Mouse (Mus musculus) cerebellum, postnatal 4 days (tissue): ENCODE measurements around the gene Apold1.

Experiments used
- DNase-seq, 2 experiments: peaks; one replicate each; pipeline ENCODE4 v3.0.0; 2022; ENCODE audit warnings: low spot score in 2 of 2, mixed read lengths in 1 of 2

Apold1 gene

GRCm38 (mm10) chr6:134981231-134982062 is at the start of gene Apold1:
TSS of gene Apold1 (plus strand) at chr6:134981718.
- no peak for DNase-seq

DNA sequence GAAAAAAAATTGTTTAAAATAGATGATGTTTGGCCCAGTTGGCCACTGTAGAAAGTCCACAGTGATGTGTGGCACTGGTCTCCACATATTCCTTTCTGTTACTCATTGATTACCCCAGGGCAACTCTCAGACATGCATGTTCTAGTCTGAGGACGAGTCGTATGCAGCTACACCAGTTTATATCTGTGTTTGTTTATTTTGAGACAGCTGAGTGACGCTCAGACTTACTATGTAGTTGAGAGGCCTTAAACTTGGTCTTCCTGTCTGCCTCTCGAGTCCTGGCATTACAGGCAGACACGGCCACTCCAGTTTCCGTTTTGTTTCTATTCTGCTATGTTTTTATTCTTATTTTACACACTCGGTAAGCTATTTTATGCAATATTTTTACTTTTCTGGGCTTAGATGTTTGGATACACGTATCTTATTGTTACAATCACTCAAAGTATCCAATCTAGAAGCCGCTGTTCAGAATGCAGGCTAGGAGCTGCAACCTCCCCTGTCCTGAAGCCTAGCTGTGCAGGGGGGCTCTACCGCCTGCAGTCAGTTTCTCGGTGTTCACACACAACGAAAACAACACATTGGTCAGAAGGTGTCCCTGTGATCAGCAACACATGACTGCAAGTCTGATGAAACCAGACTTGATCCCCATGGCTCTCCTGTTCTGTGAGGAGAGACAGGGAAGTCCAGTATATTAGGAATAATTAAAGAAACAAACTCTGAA is 48.9 kb upstream of the Apold1 start:
- DNase-seq: no peak

DNA sequence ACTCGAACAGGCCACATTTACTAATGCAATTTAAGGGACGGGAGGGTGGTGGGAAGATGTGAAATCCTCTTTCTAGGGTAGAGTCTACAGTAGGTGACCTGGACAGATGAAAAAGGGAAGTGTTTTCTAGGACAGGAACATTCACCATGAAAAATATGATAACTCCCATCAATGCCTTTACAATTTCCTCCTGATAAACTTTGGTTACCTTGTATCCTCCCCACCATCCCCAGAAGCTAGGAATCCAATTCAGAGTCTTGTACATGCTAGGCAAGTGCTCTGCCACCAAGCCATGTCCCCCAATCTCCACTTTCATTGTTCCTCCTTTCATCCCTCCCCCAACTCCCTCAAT is 48.3 kb upstream of the Apold1 start:
- DNase-seq: no peak

DNA sequence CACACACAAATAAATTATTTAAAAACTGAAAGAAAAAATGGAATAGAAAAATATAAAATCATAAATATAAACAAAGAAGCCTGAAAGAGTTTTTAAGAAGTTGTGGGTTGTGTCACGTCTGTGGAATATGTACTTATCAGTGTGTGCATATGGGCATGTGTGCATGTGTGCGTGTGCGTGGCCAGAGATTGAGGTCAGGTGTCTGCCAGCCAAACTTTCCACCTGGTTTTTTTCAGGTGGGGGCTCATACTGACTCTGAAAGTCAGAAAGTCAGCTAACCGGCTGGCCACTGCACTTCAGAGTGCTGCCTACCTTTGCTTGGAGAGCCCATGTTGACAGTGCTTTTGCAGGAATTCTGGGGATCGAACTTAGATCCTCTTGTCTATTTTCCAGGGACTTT is 47.2 kb upstream of the Apold1 start:
- no peak for DNase-seq

GRCm38 (mm10) chr6:134939781-134940180 is 41.7 kb upstream of the Apold1 start:
- no peak for DNase-seq

DNA sequence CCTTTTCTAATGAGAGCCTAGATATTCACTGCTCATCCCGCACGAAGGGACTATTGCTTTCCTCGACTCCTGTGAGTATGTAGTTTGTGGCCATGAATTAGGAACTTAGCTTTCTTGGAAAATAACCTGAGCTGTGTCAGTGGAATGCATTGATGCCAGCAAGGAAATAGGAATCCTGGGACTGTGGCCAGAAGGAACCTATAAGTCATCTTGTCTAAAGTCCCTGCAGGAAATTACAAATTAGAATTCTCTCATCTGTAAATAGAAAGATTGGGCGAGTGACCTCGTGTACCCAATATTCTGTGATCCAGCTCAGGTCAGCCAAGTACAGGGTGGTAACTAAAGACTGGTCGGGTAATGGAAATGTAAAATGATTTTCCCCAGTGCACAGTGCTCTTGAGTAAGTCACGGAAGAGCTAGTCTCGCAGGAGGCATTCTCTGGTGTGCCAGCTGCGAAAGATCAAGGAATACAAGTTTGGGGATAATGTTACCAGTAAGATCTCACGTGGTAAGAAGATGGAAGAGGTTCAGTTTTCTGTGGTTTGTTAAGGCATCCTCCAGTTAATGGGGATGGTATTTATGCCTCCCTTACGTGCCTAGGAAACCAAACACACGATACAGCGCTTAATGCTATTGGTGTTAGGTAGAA is 37.6 kb upstream of the Apold1 start:
- DNase-seq: no peak

DNA sequence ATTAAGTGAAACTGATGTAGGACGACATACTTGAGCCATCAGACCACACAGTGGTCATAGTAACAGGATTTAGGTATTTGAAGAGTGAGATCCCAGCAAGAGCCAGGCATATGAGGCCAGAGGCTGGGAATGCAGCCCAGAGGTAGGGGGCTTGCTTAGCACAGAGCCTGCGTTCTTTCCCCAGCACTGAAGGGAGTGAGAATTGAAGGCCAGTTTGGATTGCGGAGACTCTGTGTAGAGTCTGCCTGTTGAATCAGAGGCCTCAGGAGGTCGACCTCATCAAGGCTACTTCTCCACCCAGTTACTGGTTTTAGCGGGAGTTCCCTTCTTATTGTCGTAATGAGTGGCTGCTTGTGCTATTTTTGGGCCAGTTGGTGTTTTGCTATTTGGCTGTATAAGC is 35.5 kb upstream of the Apold1 start:
- no peak for DNase-seq

DNA sequence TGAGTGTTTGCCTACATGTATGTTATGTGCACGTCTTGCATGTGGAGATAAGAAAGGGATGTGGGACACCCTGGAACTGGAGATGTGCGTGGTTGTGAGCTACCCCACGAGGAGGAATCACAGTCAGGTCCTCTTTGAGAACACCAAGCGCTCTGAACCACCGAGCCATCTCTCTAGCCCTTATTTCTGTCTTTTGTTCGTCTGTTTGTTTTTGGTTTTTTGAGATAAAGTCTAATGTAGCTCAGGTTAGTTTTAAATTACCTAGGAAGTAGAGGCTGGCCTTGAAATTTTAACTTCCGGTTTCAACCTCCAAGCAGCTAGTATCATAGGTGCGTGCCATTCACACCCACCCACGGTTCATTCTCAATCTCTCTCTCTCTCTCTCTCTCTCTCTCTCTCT is 34.7 kb upstream of the Apold1 start:
- no peak for DNase-seq

GRCm38 (mm10) chr6:134947311-134948087 is 34.0 kb upstream of the Apold1 start:
- DNase-seq: peak; percentile 48 to 69

DNA sequence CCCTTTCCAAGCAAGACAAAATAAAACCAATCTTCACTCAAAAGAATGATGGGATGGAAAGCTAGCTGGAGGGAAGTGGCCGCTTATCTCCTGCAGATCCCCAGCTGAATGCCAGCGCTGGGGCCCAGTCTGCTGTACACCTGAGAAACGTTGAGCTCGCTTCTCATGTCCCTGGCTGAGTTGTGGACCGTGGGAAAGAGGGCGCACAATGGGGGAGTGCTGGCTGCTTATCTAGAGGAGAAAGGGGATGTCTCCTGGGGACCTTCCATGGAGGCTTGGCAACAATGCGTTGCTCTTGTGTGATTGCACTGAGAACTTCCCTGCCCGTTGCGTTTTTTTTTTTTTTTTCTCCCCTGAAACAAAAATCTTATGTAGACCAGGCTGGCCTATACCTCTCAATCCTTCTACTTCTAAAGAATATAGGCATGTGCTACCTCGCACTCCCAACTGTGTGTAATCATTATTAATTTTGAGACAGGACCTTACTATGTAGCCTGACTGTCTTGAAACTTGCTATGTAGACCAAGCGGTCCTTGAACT is 32.9 kb upstream of the Apold1 start:
- DNase-seq: no peak

- no peak for DNase-seq
These were observed 32.3 kb upstream of the Apold1 start for GRCm38 (mm10) chr6:134949241-134949640.

DNA sequence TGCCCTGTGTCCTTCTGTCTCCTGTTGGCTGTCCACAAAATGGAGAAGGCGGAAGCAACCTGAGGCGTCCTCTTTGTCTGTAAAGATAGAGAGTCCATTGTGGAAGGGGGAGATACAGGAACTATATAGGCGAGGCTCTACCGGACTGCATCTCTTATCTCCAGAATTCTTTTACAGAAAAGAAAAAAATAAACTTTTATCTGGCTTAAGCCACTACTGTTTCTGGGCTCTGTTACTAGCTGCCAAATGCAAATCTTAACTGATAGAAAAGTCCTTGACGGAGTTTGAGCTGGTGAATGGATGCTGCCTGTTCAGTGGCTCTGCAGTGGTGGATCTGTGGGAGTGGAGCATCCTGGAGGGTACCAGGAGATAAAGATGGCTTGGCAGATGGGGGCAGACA is 30.2 kb upstream of the Apold1 start:
- no peak for DNase-seq

DNA sequence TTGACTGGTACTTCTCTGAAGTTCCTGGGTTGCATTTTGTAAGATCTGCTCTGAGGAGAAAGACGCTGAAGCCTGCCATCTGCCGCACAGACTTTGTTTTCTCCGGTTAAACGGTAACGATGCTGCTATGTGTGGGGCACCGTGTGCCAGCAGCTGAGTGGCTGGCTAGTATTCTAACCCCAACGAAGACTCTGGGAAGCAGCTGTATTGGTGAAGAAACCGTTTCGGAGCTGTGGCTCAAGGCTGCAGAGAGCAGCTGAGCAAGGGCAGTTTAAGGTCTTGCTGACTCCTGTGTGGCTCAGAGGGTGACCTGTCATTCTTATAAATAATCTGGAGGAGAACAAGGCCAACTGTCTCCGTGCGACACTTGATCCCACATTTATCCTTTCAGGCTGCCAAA is 27.5 kb upstream of the Apold1 start:
- DNase-seq: no peak

DNA sequence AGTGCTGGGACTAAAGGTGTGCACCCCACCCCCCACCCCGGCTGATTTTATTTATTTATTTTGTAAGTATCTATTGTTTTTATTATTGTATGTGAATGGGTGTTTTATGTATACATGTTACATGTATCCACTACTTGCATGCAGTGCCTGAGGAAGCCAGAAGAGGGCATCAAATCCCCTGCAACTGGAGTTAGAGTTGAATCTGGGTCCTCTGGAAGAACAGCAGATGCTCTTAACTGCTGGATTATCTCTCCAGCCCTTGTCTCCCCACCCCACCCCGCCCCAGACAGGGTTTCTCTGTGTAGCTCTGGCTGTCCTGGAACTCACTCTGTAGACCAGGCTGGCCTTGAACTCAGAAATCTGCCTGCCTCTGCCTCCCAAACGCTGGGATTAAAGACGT is 25.1 kb upstream of the Apold1 start:
- DNase-seq: no peak

DNA sequence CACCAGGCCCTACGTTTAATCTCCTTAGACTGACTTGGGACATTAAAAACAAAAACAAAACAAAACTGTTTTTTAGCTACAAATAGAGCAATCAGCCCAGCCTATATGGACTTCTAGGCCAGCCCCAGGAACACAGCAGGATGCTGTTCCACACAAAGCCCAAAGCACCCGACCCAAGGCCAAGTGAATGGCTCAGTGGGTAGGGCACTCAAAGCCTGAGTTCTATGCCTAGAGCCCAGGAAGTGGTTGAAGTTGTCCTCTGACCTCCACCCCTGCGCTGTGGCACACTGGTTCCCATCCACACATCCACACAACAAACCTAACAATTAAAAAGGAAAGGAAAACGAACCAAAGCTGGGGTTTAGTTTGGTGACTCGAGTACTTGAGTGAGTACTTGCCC is 20.2 kb upstream of the Apold1 start:
- no peak for DNase-seq

GRCm38 (mm10) chr6:134961858-134962517 is 19.5 kb upstream of the Apold1 start:
- DNase-seq: no peak

GRCm38 (mm10) chr6:134962518-134962893 is 19.0 kb upstream of the Apold1 start:
- DNase-seq: no peak

GRCm38 (mm10) chr6:134963910-134964309 is 17.6 kb upstream of the Apold1 start:
- DNase-seq: no peak

DNA sequence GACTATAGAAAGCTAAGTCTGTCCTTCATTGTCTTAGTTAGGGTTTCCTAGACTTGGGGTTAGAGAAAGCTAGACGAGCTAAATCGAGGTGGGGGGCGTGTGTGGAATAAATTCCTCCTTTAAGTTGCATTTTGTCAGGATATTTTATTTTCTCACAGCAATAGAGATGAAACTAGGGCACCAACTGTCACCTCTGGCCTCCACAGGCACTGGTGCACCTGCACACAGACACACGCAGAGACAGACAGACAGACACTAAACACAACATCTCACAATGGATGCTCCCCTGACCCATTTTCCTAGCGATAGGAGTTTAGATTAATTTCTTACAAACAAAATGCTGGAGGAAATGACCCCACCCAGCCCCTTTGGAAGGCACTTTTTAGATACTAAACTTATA is 14.8 kb upstream of the Apold1 start:
- no peak for DNase-seq

DNA sequence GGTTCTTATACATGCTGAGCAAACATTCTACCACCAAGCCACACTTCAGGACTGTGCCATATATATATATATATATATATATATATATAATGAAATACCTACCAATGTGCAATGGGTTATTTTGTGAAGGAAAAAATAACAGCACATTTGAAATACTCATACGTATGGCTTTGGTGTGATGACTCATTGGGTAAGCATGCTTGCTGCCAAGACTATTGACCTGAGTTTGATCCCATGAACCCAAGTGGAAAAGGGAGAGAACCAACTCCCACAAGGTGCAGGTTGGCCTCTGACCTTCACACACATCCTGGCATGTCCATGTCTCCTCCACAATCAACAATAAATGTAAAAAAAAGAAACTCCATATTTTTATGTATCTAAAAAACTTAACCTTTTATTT is 13.2 kb upstream of the Apold1 start:
- DNase-seq: no peak

- no peak for DNase-seq
These were observed 12.0 kb upstream of the Apold1 start for GRCm38 (mm10) chr6:134969498-134969897.
